Mouse (Mus musculus): ENCODE measurements at regions not wholly inside any gene's neighbourhood (a gene's known extent, or its start where the extent isn't known, plus 50 kb on each side); places are given as distances from the start of the nearest gene placed in this dataset.
A peak's percentile ranks its signal among the peaks of the same experiment; 100 is the strongest.

GRCm38 (mm10) chrX:52221016-52221415 is 56.0 kb upstream of the Gpc4 start:
- DNase-seq = no peak

GRCm38 (mm10) chrX:52217189-52217789 is 52.2 kb upstream of the Gpc4 start:
- DNase-seq = peak; percentile 8

Measured in gastrocnemius, postnatal 25 days (tissue).